ENCODE assay signal across 9 mouse cellular contexts in genomic region chr11:35151539-35151951, GRCm38 (mm10). TPM values are rescaled to one million over a fixed set of nuclear protein-coding genes. Genes with fewer than 3 reads are reported as not detected.
DNase-seq lines count a peak whose midpoint lies in the region; ATAC-seq lines count a peak whose summit lies in the region.
"Had no signal": no experiment of that assay in that cellular context is flagged by ENCODE, and none has a peak within 500 bp of the region (broad histone marks: within the 10 kb centered on the region; RNA-seq: fewer than 3 reads in every experiment).

No protein-coding gene starts in this region.

- ATAC-seq in embryonic facial prominence, embryonic 15.5 days (ENCODE audit: insufficient number of reproducible peaks, low FRiP score, low TSS enrichment, low read depth), result 0 out of 2 replicates have a peak, but pooled peaks have one; percentile 45
- ATAC-seq in midbrain, embryonic 15.5 days (replicated peaks), result peak; percentile 62
- ATAC-seq in liver, embryonic 12.5 days, result no peak

- DNase-seq in R1 (ENCODE audit: low read depth, low spot score), result peak; percentile 67
- DNase-seq in kidney, adult 9 months, result peak; percentile 32
- DNase-seq in ovary, adult 18-20 months (ENCODE audit: low spot score), result no peak
- DNase-seq in thymus, postnatal 10 days (ENCODE audit: low spot score in 2 of 2), result no peak
- no peak for DNase-seq in frontal cortex, postnatal 25 days (ENCODE audit: low spot score in 2 of 2)
- DNase-seq: heart, adult 11 months had no signal

- H3K36me3 ChIP-seq in embryonic facial prominence, embryonic 15.5 days, result no peaks in the 10 kb centered on the region
- H3K36me3 ChIP-seq in midbrain, embryonic 15.5 days (replicated peaks), result no peaks in the 10 kb centered on the region
- H3K36me3 ChIP-seq in liver, embryonic 12.5 days, result no peaks in the 10 kb centered on the region

- WGBS in embryonic facial prominence, embryonic 15.5 days, result 28% methylated on average over 13 of the region's 13 CpGs
- 11% methylated on average over 13 of the region's 13 CpGs for WGBS in midbrain, embryonic 15.5 days
- WGBS in liver, embryonic 12.5 days (ENCODE audit: insufficient replicate concordance), result 45% methylated on average over 13 of the region's 13 CpGs

- no peak overlapping the region for H3K27ac ChIP-seq in embryonic facial prominence, embryonic 15.5 days (replicated peaks)
- H3K27ac ChIP-seq in midbrain, embryonic 15.5 days, result no peak overlapping the region
- no peak overlapping the region for H3K27ac ChIP-seq in liver, embryonic 12.5 days

- no peak overlapping the region for H3K4me2 ChIP-seq in embryonic facial prominence, embryonic 15.5 days (replicated peaks)
- H3K4me2 ChIP-seq in midbrain, embryonic 15.5 days, result peak overlapping the region; percentile 9; the same call in 1 of the 2 replicates
- no peak overlapping the region for H3K4me2 ChIP-seq in liver, embryonic 12.5 days

- H3K4me1 ChIP-seq in embryonic facial prominence, embryonic 15.5 days, result peaks cover 49% of the 10 kb centered on the region
- peaks cover 4% of the 10 kb centered on the region for H3K4me1 ChIP-seq in midbrain, embryonic 15.5 days
- no peaks in the 10 kb centered on the region for H3K4me1 ChIP-seq in liver, embryonic 12.5 days

- H3K4me3 ChIP-seq in embryonic facial prominence, embryonic 15.5 days (replicated peaks), result no peak overlapping the region
- H3K4me3 ChIP-seq in midbrain, embryonic 15.5 days, result no peak overlapping the region
- no peak overlapping the region for H3K4me3 ChIP-seq in liver, embryonic 12.5 days

- no peaks in the 10 kb centered on the region for H3K27me3 ChIP-seq in embryonic facial prominence, embryonic 15.5 days
- H3K27me3 ChIP-seq in midbrain, embryonic 15.5 days (replicated peaks), result no peaks in the 10 kb centered on the region; the same call in 1 of the 2 replicates
- H3K27me3 ChIP-seq in liver, embryonic 12.5 days (replicated peaks), result no peaks in the 10 kb centered on the region

- no peak overlapping the region for H3K9ac ChIP-seq in embryonic facial prominence, embryonic 15.5 days
- no peak overlapping the region for H3K9ac ChIP-seq in midbrain, embryonic 15.5 days
- no peak overlapping the region for H3K9ac ChIP-seq in liver, embryonic 12.5 days

- no peaks in the 10 kb centered on the region for H3K9me3 ChIP-seq in embryonic facial prominence, embryonic 15.5 days (replicated peaks)
- no peaks in the 10 kb centered on the region for H3K9me3 ChIP-seq in midbrain, embryonic 15.5 days
- no peaks in the 10 kb centered on the region for H3K9me3 ChIP-seq in liver, embryonic 12.5 days (replicated peaks)

RNA-seq across cellular contexts. Expression of gene Slit3, which starts 30.5 kb away (rescaled TPM):
- polyA plus RNA-seq in embryonic facial prominence, embryonic 15.5 days (2015; fragmentation: Nextera tagmentation; extraction: Ambion mirVana), result 27.6 and 30.1 TPM in 2 replicates
- 5.6 and 5.9 TPM in 2 replicates for polyA plus RNA-seq in midbrain, embryonic 15.5 days (2015; fragmentation: Nextera tagmentation; extraction: Ambion mirVana)
- polyA plus RNA-seq in liver, embryonic 12.5 days (2016; fragmentation: Nextera tagmentation; extraction: Ambion mirVana), result 1.1 and 1.6 TPM in 2 replicates

Comparison
In these comparisons a context has a peak if more than half of its experiments do, and no peak if none do; other contexts are left out.
1. DNase-seq: peak in R1 (single experiment) and kidney, adult 9 months (single experiment); none in ovary, adult 18-20 months (single experiment), thymus, postnatal 10 days (0 of 2) and frontal cortex, postnatal 25 days (0 of 2).